Mouse (Mus musculus) lung, adult 2 months (tissue): ENCODE measurements around the gene Sytl1. TPM values are rescaled to one million over a fixed set of nuclear protein-coding genes. Genes with fewer than 3 reads are reported as not detected.

ENCODE experiments used
- DNase-seq: peaks from one replicate; pipeline ENCODE4 v3.0.0; 2022
- H3K4me1 ChIP-seq: fragments of 200-500 bp; 2 replicates; pipeline ENCODE4 v1.6.1; 2011; ENCODE audit warnings: low read length; ENCODE audit not compliant: control insufficient read depth, insufficient read depth
- H3K4me3 ChIP-seq: fragments of 200-500 bp; replicated peaks from 2 replicates; pipeline ENCODE3; 2011; ENCODE audit warnings: low read depth, mild to moderate bottlenecking, control low read depth, low read length; ENCODE audit errors: extremely low read depth
- CTCF ChIP-seq: fragments of 200-500 bp; IDR thresholded peaks from 2 replicates; pipeline ENCODE4 v1.5.1; 2011; ENCODE audit warnings: mild to moderate bottlenecking, low read length, control low read depth; ENCODE audit not compliant: insufficient read depth
- POLR2A ChIP-seq: fragments of 200-500 bp; IDR thresholded peaks from 2 replicates; pipeline ENCODE4 v1.6.1; 2011; ENCODE audit warnings: low read depth, mild to moderate bottlenecking, control low read depth, low read length, borderline replicate concordance; ENCODE audit errors: extremely low read depth
- WGBS: fragments of 180-500 bp; shearing (Covaris S2); methylation state at CpG from one replicate; pipeline ENCODE4 v1.1.7; 2018; 5-methylcytosine and 5-hydroxymethylcytosine counted together
- polyA plus RNA-seq: library from polyadenylated mRNA; depleted of rRNA; stranded (reverse); fragments of >200 nt; gene quantifications from 2 replicates; pipeline ENCODE4 v1.2.3, GENCODE M21; 2012

The Sytl1 gene
- polyA plus RNA-seq, 1 experiment: 23.0 TPM

DNA sequence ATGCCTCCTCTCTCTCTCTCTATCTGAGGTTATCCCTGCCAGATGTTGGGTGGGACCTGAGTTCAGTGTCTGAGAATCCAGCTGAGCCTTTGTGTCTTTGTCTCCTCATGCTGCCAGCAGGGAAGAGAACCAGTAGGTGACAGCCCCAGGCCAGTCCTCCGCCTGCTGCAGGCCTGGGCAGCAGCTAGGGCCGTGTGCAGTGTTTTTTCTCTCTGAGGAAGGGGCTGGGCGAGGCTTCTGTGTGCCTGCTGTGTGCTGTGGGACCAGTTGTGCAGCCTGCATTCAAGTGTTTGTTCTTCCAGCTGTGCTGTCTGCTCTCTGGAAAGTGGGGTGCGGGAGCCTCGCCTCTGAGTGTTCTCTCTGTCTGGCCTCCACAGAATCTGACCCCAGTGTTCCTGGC lies 39.0 kb downstream of the Sytl1 start:
- Histone ChIP-seq H3K4me3 (no peak overlapping the region), H3K4me1 (0 out of 2 replicates have a peak, but pooled peaks cover 2% of the 10 kb centered on the region)
- no peak for TF ChIP-seq POLR2A
- TF ChIP-seq CTCF: no peak
- WGBS: 66% methylated on average over 5 of the region's 5 CpGs
- DNase-seq: no peak

DNA sequence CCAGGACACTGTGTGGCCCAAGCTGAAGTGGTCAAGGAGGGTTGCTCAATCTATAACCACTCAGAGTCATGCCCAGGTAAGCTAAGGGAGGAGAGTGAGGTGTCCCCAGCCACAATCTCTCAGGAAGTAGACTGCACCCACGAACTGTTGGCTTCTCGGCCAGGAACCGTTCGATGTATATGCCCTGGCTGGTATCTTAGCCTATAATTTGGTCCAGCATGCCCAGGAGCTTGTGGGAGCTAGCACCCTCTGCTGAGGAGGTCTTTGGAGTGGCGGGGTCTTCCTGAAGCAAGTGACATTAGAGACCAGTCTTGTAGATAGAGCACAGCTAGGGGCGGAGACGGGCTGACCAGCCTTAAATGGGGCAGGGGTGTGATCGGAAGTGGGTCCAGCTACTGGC lies 41.2 kb downstream of the Sytl1 start:
- Histone ChIP-seq H3K4me3 (no peak overlapping the region), H3K4me1 (0 out of 2 replicates have a peak, but pooled peaks cover 2% of the 10 kb centered on the region)
- TF ChIP-seq CTCF (no peak), POLR2A (no peak)
- 85% methylated on average over 8 of the region's 8 CpGs for WGBS
- no peak for DNase-seq

DNA sequence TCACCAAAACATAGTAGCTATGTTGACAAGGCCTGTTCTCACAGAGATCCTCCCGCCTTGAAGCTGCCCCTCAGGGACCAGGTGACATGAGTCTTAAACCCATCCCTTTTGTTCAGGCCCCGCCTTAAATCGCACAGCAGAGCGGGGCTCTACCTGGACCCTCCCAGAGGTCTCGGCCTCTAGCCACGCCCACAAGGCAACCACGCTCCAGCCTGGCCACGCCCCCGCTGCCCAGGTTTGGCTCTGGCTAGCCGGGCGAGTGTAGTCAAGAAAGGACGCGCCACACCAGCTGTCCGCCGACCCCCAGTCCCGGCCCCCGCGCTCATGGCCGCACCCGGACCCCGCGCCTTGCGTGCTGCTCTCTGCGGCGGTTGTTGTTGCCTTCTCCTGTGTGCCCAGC lies 42.3 kb downstream of the Sytl1 start:
- DNase-seq: peak; percentile 64
- TF ChIP-seq CTCF (no peak), POLR2A (no peak)
- no peak overlapping the region for H3K4me3 ChIP-seq
- WGBS: 16% methylated on average over 25 of the region's 25 CpGs
- 0 out of 2 replicates have a peak, but pooled peaks cover 2% of the 10 kb centered on the region for H3K4me1 ChIP-seq

DNA sequence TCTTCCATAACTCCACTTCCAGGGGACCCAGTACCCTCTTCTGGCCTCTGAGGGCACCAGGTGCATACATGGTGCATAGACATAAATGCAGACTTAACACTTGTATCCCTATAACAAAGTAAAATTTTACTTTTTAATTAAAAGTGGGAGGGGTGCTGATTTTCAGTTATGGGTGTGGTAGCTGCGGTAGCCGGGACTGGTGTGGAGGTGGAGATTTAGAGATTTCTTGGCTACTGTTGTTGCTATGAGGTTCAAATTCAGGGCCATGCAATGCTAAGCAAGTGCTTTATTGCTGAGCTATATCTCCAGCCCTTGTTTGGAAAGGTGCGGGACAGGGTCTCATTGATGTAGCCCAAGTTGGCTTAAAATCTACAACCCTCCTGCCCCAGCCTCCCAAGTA lies 44.2 kb downstream of the Sytl1 start:
- no peak overlapping the region for H3K4me3 ChIP-seq
- TF ChIP-seq CTCF (no peak), POLR2A (no peak)
- no peak for DNase-seq
- WGBS: 74% methylated on average over 3 of the region's 3 CpGs
- H3K4me1 ChIP-seq: 0 out of 2 replicates have a peak, but pooled peaks cover 2% of the 10 kb centered on the region

DNA sequence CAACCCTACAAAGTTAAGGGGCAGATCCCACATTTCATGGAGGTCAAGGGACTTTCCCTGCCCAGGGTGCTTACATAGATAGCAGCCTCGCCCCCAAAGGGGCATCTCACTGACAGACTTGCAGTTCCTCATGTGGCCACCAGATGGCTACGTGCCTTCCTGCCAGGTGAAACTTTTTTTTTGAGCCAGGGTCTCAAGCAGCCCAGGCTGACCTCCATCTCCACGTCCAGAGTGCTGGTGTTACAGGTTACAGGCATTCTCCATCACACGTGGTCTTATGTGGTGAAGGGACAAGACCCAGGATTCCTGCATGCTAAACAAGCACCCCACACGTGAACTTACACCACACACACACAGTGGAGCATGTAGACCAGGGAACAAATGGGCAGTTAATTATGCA lies 45.3 kb downstream of the Sytl1 start:
- WGBS: 9% methylated on average over 5 of the region's 5 CpGs
- peak; percentile 67 for DNase-seq
- TF ChIP-seq POLR2A (no peak), CTCF (peak; percentile 92)

DNA sequence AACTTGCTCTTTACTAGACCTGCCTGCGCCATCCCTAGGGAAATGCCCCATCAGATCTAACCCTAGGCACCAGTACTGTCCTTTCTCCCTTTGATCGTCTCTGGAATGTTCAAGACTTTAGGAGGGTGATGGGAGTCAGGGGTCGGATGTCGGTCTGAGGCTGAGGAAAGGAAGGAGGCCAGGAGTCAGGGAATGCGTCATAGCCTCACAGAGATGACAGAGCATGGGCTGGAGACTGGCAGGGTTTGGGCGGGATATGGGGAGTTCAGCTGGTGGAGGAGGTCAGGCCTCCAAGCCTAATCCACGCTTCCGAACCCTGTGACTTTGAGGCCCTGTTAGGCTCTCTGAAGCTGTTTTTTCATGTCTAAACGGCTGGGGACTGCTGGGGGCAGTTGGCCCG lies 49.3 kb downstream of the Sytl1 start:
- 37% methylated on average over 10 of the region's 10 CpGs for WGBS
- Histone ChIP-seq H3K4me3 (no peak overlapping the region), H3K4me1 (peaks cover 6% of the 10 kb centered on the region)
- TF ChIP-seq POLR2A: no peak
- DNase-seq: no peak

More for the DNA sequence above, 45.3 kb downstream of the Sytl1 start:
- no peak overlapping the region for H3K4me3 ChIP-seq
- H3K4me1 ChIP-seq: peaks cover 8% of the 10 kb centered on the region

DNA sequence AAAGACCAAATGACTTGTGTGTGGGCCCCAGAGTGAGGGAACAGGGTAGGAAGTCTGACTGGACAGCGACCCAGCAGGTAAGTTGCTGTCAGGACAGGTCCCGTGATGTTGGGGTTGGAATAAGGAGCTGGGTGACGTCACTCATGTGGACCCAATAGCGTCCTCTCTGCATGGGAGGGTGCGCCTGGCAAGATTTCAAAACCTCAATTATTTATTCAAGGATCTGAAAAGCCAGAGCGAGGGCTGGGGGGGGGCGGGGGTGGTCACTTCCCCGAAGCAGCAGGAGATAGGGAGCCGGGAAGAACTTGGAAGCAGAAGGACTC lies 49.7 kb downstream of the Sytl1 start:
- H3K4me3 ChIP-seq: no peak overlapping the region
- TF ChIP-seq POLR2A (no peak), CTCF (no peak)
- WGBS: 6% methylated on average over 9 of the region's 9 CpGs
- peaks cover 6% of the 10 kb centered on the region for H3K4me1 ChIP-seq
- DNase-seq: no peak

DNA sequence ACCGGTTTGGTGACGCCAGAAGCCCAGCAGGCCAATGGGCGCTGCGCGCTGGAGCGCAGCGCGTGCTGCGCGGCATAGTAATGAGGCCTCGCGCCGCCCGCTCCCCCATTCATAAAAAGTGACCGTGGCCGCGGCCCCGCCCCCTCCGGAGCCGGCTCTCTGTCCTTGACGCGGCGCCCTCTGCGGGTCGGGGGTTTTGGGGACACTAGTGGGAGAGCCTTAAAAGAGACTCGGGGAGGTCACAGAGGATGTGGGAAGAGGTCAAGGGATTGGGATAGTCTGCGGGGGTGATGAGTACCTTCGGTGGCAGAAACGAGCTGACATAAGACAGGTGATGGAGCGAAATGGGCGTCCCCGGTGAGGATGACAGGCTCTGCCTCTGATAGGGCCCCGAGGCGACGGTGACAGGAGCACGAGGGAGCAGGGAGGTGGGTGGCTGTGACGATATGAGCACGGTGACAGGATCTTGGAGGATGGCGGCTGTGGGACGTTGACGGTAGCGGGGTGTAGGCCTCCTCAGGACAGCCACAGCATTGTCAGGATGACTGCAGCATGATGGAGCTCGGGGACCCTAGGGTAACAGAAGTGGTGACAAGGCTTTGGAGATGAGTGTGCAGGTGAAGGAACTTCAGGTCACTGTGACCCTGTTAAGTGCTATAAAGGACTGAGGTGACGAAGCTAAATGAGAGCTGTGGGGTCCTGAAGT lies 50.2 kb downstream of the Sytl1 start:
- 2% methylated on average over 44 of the region's 44 CpGs for WGBS
- TF ChIP-seq CTCF: no peak
- TF ChIP-seq POLR2A: no peak
- H3K4me3 ChIP-seq: no peak overlapping the region
- DNase-seq: peak; percentile 80
- H3K4me1 ChIP-seq: peaks cover 6% of the 10 kb centered on the region

DNA sequence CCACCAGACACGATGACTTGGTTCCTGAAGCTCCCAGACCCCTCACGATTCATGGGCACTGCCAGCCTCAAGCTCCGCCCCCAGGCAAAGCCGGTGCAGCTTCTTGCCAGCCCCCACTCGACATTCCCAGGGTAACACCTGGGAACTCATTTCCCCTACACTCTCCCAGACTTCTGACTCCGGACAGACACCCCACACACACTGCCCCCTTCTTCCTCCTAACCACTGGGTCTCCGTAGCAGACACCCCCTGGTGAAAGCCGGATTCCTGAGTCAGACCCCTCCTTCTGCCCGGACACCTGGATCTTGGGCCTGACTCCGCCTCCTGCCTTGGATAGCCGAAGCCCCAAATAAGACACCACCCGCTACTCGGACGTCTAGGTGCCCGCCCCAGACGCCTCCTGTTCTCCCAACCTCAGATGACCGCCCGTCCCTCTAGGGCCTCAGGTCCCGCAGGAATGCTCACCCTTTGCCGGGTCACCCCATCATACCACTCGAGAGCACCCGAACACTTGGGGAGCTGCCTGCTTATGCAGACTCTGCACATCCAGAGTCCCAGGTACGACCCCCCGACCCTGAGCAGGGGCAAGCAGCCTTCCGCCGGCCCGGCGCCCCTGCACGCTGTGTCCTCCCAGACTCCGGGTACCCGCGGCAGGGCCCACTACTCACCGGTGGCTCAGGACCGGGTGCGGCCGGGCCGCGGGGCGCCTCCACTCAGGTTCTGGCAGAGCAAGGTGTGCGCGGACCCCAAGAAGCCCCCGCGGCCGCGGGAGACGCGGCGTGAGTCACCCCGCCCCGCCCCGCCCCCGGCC lies 51.0 kb downstream of the Sytl1 start, which contains the start of the genes Cd164l2 and Gpr3:
Gene Cd164l2 (plus strand): TSS at position 381 of the 811 bp plus-strand sequence.
Gene Gpr3 (minus strand): TSS at position 786 of the 811 bp plus-strand sequence.
- no peak for DNase-seq
- peaks cover 6% of the 10 kb centered on the region for H3K4me1 ChIP-seq
- TF ChIP-seq CTCF (no peak), POLR2A (no peak)
- peak within 1 kb of the TSS; percentile 38 for H3K4me3 ChIP-seq
- WGBS: 4% methylated on average over 52 of the region's 52 CpGs

DNA sequence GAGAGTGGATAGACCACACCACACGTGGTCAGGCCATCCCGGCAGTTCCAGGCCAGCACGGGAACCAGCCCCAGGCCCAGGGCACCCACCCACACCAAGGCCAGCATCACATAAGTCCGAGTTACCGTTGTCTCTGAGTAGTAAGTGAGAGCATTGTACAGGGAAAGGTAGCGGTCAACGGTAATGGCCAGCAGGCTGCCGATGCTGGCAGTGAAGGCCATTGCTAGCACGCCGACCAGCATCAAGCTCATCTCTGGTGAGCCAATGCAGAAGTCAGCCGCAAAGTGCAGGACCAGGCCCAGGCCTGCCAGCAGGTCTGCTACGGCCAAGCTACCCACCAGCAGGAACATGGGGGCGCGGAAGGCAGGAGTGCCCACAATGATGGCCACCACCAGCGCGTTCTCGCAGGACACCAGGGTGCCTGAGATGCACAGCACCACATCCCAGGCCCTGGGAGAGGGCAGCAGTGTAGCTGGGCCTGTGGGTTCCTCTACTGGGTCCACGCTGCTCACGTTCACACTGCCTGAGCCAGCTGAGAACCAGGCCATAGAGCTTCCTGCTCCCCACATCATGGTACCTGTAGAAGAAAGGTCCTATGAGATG lies 52.0 kb downstream of the Sytl1 start:
- Histone ChIP-seq H3K4me1 (peaks cover 6% of the 10 kb centered on the region), H3K4me3 (no peak overlapping the region)
- TF ChIP-seq CTCF (no peak), POLR2A (no peak)
- no peak for DNase-seq
- 93% methylated on average over 19 of the region's 19 CpGs for WGBS
